Mouse (Mus musculus) heart, embryonic 14.5 days (tissue): ENCODE measurements around the gene Kif3a. TPM values are rescaled to one million over a fixed set of nuclear protein-coding genes. Genes with fewer than 3 reads are reported as not detected.

Experiments
- polyA plus RNA-seq: library from polyadenylated mRNA; unstranded; fragments of >200 nt; fragmentation: Nextera tagmentation; extraction: Ambion mirVana; gene quantifications from 2 replicates; pipeline ENCODE4 v1.2.1, GENCODE M21; 2014

Kif3a gene
- polyA plus RNA-seq, 1 experiment from 2014 or later = 38.3 TPM

Other genes starting within 250 kb of the Kif3a start
- gene Zcchc10, start 242.7 kb upstream of the Kif3a start, polyA plus RNA-seq = 15.8 and 17.5 TPM in 2 replicates
- 56.2 and 72.9 TPM in 2 replicates for gene Aff4, start 216.5 kb upstream of the Kif3a start, polyA plus RNA-seq
- gene Leap2, start 144.2 kb upstream of the Kif3a start, polyA plus RNA-seq = not detected in 2 replicates
- gene Uqcrq, start 136.5 kb upstream of the Kif3a start, polyA plus RNA-seq = 1,378 and 1,424 TPM in 2 replicates
- 1.4 and 1.7 TPM in 2 replicates for gene Gdf9, start 136.4 kb upstream of the Kif3a start, polyA plus RNA-seq
- 0.16 TPM in 1 of 2 replicates, not detected in the other for gene Gm10447, start 110.3 kb upstream of the Kif3a start, polyA plus RNA-seq
- 2.3 and 2.5 TPM in 2 replicates for gene Shroom1, start 110.2 kb upstream of the Kif3a start, polyA plus RNA-seq
- not detected in 2 replicates for gene Gm9837, start 96.9 kb upstream of the Kif3a start, polyA plus RNA-seq
- not detected in 2 replicates for gene Gm9945, start 87.2 kb upstream of the Kif3a start, polyA plus RNA-seq
- gene Sowaha, start 87.1 kb upstream of the Kif3a start, polyA plus RNA-seq = 0.18 and 0.26 TPM in 2 replicates
- gene Sept8, start 48.1 kb upstream of the Kif3a start, polyA plus RNA-seq = 17.4 and 18.8 TPM in 2 replicates
- 0.53 and 1.5 TPM in 2 replicates for gene Il4, start 51.3 kb downstream of the Kif3a start, polyA plus RNA-seq
- gene Il13, start 67.3 kb downstream of the Kif3a start, polyA plus RNA-seq = not detected in 2 replicates
- 18.2 and 19.7 TPM in 2 replicates for gene Rad50, start 139.9 kb downstream of the Kif3a start, polyA plus RNA-seq
- not detected in 2 replicates for gene Il5, start 153.4 kb downstream of the Kif3a start, polyA plus RNA-seq
- 9.3 and 10.8 TPM in 2 replicates for gene Irf1, start 202.6 kb downstream of the Kif3a start, polyA plus RNA-seq
- gene Gm17334, start 205.8 kb downstream of the Kif3a start, polyA plus RNA-seq = not detected in 2 replicates